Mouse (Mus musculus): Measurements from ENCODE around the gene Irf2. TPM values are rescaled to one million over a fixed set of nuclear protein-coding genes. Genes with fewer than 3 reads are reported as not detected.

The Irf2 gene
- polyA plus RNA-seq, 1 experiment from 2014 or later: 6.4 TPM

Other genes starting within 250 kb of the Irf2 start
- 6.8 and 8.6 TPM in 2 replicates for gene Cenpu, start 187.7 kb upstream of the Irf2 start, polyA plus RNA-seq (2014; fragmentation: Nextera tagmentation; extraction: Ambion mirVana)
- 6.9 and 11.8 TPM in 2 replicates for gene Primpol, start 122.5 kb upstream of the Irf2 start, polyA plus RNA-seq (2014; fragmentation: Nextera tagmentation; extraction: Ambion mirVana)
- 159 and 200 TPM in 2 replicates for gene Casp3, start 122.4 kb upstream of the Irf2 start, polyA plus RNA-seq (2014; fragmentation: Nextera tagmentation; extraction: Ambion mirVana)
- not detected in 2 replicates for gene Enpp6, start 247.2 kb downstream of the Irf2 start, polyA plus RNA-seq (2014; fragmentation: Nextera tagmentation; extraction: Ambion mirVana)

Data from midbrain, embryonic 14.5 days (tissue).